Mouse (Mus musculus): ENCODE measurements around the gene Tarbp2. TPM values are rescaled to one million over a fixed set of nuclear protein-coding genes. Genes with fewer than 3 reads are reported as not detected.

Tarbp2 gene
- polyA plus RNA-seq, 1 experiment = 47.5 TPM

- H3K27ac ChIP-seq (ENCODE audit: insufficient read depth, low read length) = no peak overlapping the region
- H3K9ac ChIP-seq (ENCODE audit: low read depth, poor library complexity, severe bottlenecking) = no peak overlapping the region
- TF ChIP-seq POLR2A (IDR thresholded peaks at IDR 0.05; ENCODE audit: insufficient read depth, low read length) (no peak), CTCF (IDR thresholded peaks at IDR 0.05; ENCODE audit: low read depth, low read length) (no peak), EP300 (IDR thresholded peaks at IDR 0.05; ENCODE audit: insufficient read depth, low read depth, low read length) (no peak)
- H3K4me1 ChIP-seq (ENCODE audit: control insufficient read depth, insufficient read depth, low read length) = peaks cover 7% of the 10 kb centered on the region
- no peak overlapping the region for H3K4me3 ChIP-seq (ENCODE audit: low read depth, low read length)
- H3K27me3 ChIP-seq (ENCODE audit: control insufficient read depth, insufficient read depth, low read length, poor library complexity, severe bottlenecking) = no peaks in the 10 kb centered on the region
- no peaks in the 10 kb centered on the region for H3K9me3 ChIP-seq (replicated peaks; ENCODE audit: control insufficient read depth, insufficient read depth, low read length, poor library complexity, severe bottlenecking)
- no peaks in the 10 kb centered on the region; the same call in 1 of the 2 replicates for H3K36me3 ChIP-seq (ENCODE audit: control insufficient read depth, insufficient read depth, low read length, poor library complexity, severe bottlenecking)
Measured at GRCm38 (mm10) chr15:102512010-102512409, 6.0 kb upstream of the Tarbp2 start.

- H3K4me1 ChIP-seq (ENCODE audit: control insufficient read depth, insufficient read depth, low read length) = peaks cover 7% of the 10 kb centered on the region
- no peak overlapping the region for H3K9ac ChIP-seq (ENCODE audit: low read depth, poor library complexity, severe bottlenecking)
- TF ChIP-seq EP300 (IDR thresholded peaks at IDR 0.05; ENCODE audit: insufficient read depth, low read depth, low read length) = no peak
- TF ChIP-seq CTCF (IDR thresholded peaks at IDR 0.05; ENCODE audit: low read depth, low read length) = no peak
- no peak for TF ChIP-seq POLR2A (IDR thresholded peaks at IDR 0.05; ENCODE audit: insufficient read depth, low read length)
- H3K27me3 ChIP-seq (ENCODE audit: control insufficient read depth, insufficient read depth, low read length, poor library complexity, severe bottlenecking) = no peaks in the 10 kb centered on the region
- no peaks in the 10 kb centered on the region for H3K9me3 ChIP-seq (replicated peaks; ENCODE audit: control insufficient read depth, insufficient read depth, low read length, poor library complexity, severe bottlenecking)
- H3K27ac ChIP-seq (ENCODE audit: insufficient read depth, low read length) = no peak overlapping the region
- H3K4me3 ChIP-seq (ENCODE audit: low read depth, low read length) = no peak overlapping the region
- H3K36me3 ChIP-seq (ENCODE audit: control insufficient read depth, insufficient read depth, low read length, poor library complexity, severe bottlenecking) = no peaks in the 10 kb centered on the region; the same call in 1 of the 2 replicates
Measured at GRCm38 (mm10) chr15:102512471-102512870, 5.5 kb upstream of the Tarbp2 start.

GRCm38 (mm10) chr15:102513004-102513403 is 5.0 kb upstream of the Tarbp2 start:
- TF ChIP-seq CTCF (IDR thresholded peaks at IDR 0.05; ENCODE audit: low read depth, low read length) (no peak), POLR2A (IDR thresholded peaks at IDR 0.05; ENCODE audit: insufficient read depth, low read length) (no peak), EP300 (IDR thresholded peaks at IDR 0.05; ENCODE audit: insufficient read depth, low read depth, low read length) (no peak)
- no peak overlapping the region for H3K27ac ChIP-seq (ENCODE audit: insufficient read depth, low read length)
- H3K9ac ChIP-seq (ENCODE audit: low read depth, poor library complexity, severe bottlenecking) = no peak overlapping the region

GRCm38 (mm10) chr15:102515261-102515660 is 2.7 kb upstream of the Tarbp2 start:
- H3K4me1 ChIP-seq (ENCODE audit: control insufficient read depth, insufficient read depth, low read length) = peaks cover 7% of the 10 kb centered on the region
- H3K9me3 ChIP-seq (replicated peaks; ENCODE audit: control insufficient read depth, insufficient read depth, low read length, poor library complexity, severe bottlenecking) = no peaks in the 10 kb centered on the region
- TF ChIP-seq CTCF (IDR thresholded peaks at IDR 0.05; ENCODE audit: low read depth, low read length) = no peak
- no peak for TF ChIP-seq EP300 (IDR thresholded peaks at IDR 0.05; ENCODE audit: insufficient read depth, low read depth, low read length)
- no peak for TF ChIP-seq POLR2A (IDR thresholded peaks at IDR 0.05; ENCODE audit: insufficient read depth, low read length)
- H3K4me3 ChIP-seq (ENCODE audit: low read depth, low read length) = no peak overlapping the region
- no peaks in the 10 kb centered on the region for H3K36me3 ChIP-seq (ENCODE audit: control insufficient read depth, insufficient read depth, low read length, poor library complexity, severe bottlenecking)
- H3K27me3 ChIP-seq (ENCODE audit: control insufficient read depth, insufficient read depth, low read length, poor library complexity, severe bottlenecking) = no peaks in the 10 kb centered on the region
- no peak overlapping the region for H3K27ac ChIP-seq (ENCODE audit: insufficient read depth, low read length)
- no peak overlapping the region for H3K9ac ChIP-seq (ENCODE audit: low read depth, poor library complexity, severe bottlenecking)

More at GRCm38 (mm10) chr15:102513004-102513403, 5.0 kb upstream of the Tarbp2 start:
- no peaks in the 10 kb centered on the region for H3K27me3 ChIP-seq (ENCODE audit: control insufficient read depth, insufficient read depth, low read length, poor library complexity, severe bottlenecking)
- H3K36me3 ChIP-seq (ENCODE audit: control insufficient read depth, insufficient read depth, low read length, poor library complexity, severe bottlenecking) = no peaks in the 10 kb centered on the region; the same call in 1 of the 2 replicates
- peaks cover 7% of the 10 kb centered on the region for H3K4me1 ChIP-seq (ENCODE audit: control insufficient read depth, insufficient read depth, low read length)
- H3K9me3 ChIP-seq (replicated peaks; ENCODE audit: control insufficient read depth, insufficient read depth, low read length, poor library complexity, severe bottlenecking) = no peaks in the 10 kb centered on the region
- H3K4me3 ChIP-seq (ENCODE audit: low read depth, low read length) = no peak overlapping the region

GRCm38 (mm10) chr15:102515791-102516190 is 2.2 kb upstream of the Tarbp2 start:
- TF ChIP-seq EP300 (IDR thresholded peaks at IDR 0.05; ENCODE audit: insufficient read depth, low read depth, low read length) = no peak
- TF ChIP-seq CTCF (IDR thresholded peaks at IDR 0.05; ENCODE audit: low read depth, low read length) = no peak
- TF ChIP-seq POLR2A (IDR thresholded peaks at IDR 0.05; ENCODE audit: insufficient read depth, low read length) = no peak
- H3K27me3 ChIP-seq (ENCODE audit: control insufficient read depth, insufficient read depth, low read length, poor library complexity, severe bottlenecking) = no peaks in the 10 kb centered on the region
- H3K4me1 ChIP-seq (ENCODE audit: control insufficient read depth, insufficient read depth, low read length) = peaks cover 7% of the 10 kb centered on the region
- H3K27ac ChIP-seq (ENCODE audit: insufficient read depth, low read length) = peak overlapping the region; percentile 63
- no peaks in the 10 kb centered on the region for H3K9me3 ChIP-seq (replicated peaks; ENCODE audit: control insufficient read depth, insufficient read depth, low read length, poor library complexity, severe bottlenecking)
- no peaks in the 10 kb centered on the region for H3K36me3 ChIP-seq (ENCODE audit: control insufficient read depth, insufficient read depth, low read length, poor library complexity, severe bottlenecking)
- peak overlapping the region; percentile 67 for H3K4me3 ChIP-seq (ENCODE audit: low read depth, low read length)
- H3K9ac ChIP-seq (ENCODE audit: low read depth, poor library complexity, severe bottlenecking) = peak overlapping the region; percentile 62

GRCm38 (mm10) chr15:102516293-102516692 is 1.7 kb upstream of the Tarbp2 start:
- H3K9ac ChIP-seq (ENCODE audit: low read depth, poor library complexity, severe bottlenecking) = peak overlapping the region; percentile 62
- no peaks in the 10 kb centered on the region for H3K36me3 ChIP-seq (ENCODE audit: control insufficient read depth, insufficient read depth, low read length, poor library complexity, severe bottlenecking)
- peaks cover 7% of the 10 kb centered on the region for H3K4me1 ChIP-seq (ENCODE audit: control insufficient read depth, insufficient read depth, low read length)
- no peaks in the 10 kb centered on the region for H3K27me3 ChIP-seq (ENCODE audit: control insufficient read depth, insufficient read depth, low read length, poor library complexity, severe bottlenecking)
- peak overlapping the region; percentile 63 for H3K27ac ChIP-seq (ENCODE audit: insufficient read depth, low read length)
- peak overlapping the region; percentile 67 for H3K4me3 ChIP-seq (ENCODE audit: low read depth, low read length)
- no peak for TF ChIP-seq EP300 (IDR thresholded peaks at IDR 0.05; ENCODE audit: insufficient read depth, low read depth, low read length)
- peak; percentile 52 for TF ChIP-seq POLR2A (IDR thresholded peaks at IDR 0.05; ENCODE audit: insufficient read depth, low read length)
- H3K9me3 ChIP-seq (replicated peaks; ENCODE audit: control insufficient read depth, insufficient read depth, low read length, poor library complexity, severe bottlenecking) = no peaks in the 10 kb centered on the region
